Mouse (Mus musculus) naive thymus-derived CD4-positive, alpha-beta T cell, adult 5 months (primary cell): ENCODE results near the gene Ddost. TPM values are rescaled to one million over a fixed set of nuclear protein-coding genes. Genes with fewer than 3 reads are reported as not detected.

Experiments used
- polyA plus RNA-seq: library from polyadenylated mRNA; unstranded; fragments of 100-300 nt; shearing (Covaris generic); gene quantifications from one replicate; pipeline ENCODE4 v1.2.1, GENCODE M21; 2017

Gene Ddost
- 113 TPM for polyA plus RNA-seq

GRCm38 (mm10) chr4:138304340-138305104 is at the start of gene Ddost:
Gene Ddost (plus strand): TSS chr4:138304730.

DNA sequence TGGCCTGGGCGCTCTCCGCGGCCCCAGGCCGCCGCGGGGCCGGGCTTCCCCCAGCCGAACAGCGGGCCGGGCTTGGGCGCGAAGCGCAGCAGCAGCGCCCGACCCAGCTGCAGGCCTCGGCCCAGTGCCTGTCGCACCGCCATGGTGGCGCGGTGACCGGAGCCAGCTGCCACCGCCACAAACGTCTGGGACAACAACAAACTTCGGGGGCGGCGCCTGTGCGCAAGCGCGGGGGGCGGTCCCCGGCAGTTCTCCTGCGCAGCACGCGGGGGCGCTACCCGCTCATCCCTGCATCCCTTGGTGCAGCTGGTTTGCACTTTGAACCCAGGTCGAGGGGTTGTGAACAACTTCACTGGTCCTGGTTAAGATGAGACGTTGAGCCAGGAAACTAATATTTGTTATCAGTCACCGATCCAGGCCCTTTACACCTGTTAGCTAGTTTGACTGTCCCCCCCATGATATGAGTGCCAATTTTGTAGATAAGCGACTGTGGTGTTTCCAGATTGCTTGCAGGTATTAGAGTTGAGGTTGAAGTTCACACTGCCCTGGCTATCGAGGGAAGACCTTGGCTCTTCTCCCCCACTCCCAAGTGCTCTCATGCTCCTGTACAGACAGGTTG is 21.7 kb downstream of the Ddost start, which contains the start of gene Pink1:
Gene Pink1, minus strand, starts transcription at position 231 of the 619 bp plus-strand sequence.

Other genes starting within 250 kb of the Ddost start
- gene Hp1bp3, start 88.4 kb upstream of the Ddost start, polyA plus RNA-seq: 210 TPM
- 0.12 TPM for gene Sh2d5, start 54.3 kb upstream of the Ddost start, polyA plus RNA-seq
- not detected for gene Kif17, start 54.3 kb upstream of the Ddost start, polyA plus RNA-seq
- gene Pink1, start 21.6 kb downstream of the Ddost start, polyA plus RNA-seq: 191 TPM
- not detected for gene Cda, start 63.3 kb downstream of the Ddost start, polyA plus RNA-seq
- gene Fam43b, start 91.8 kb downstream of the Ddost start, polyA plus RNA-seq: not detected
- gene Mul1, start 129.9 kb downstream of the Ddost start, polyA plus RNA-seq: 12.2 TPM
- gene Camk2n1, start 149.6 kb downstream of the Ddost start, polyA plus RNA-seq: 0.30 TPM